Mouse (Mus musculus) forebrain, embryonic 11.5 days (tissue): ENCODE data around the gene Fcho1. TPM values are rescaled to one million over a fixed set of nuclear protein-coding genes. Genes with fewer than 3 reads are reported as not detected.
"Not testable (repeated sequence)": the region's sequence is repeated elsewhere in the genome, so short reads cannot be mapped to it uniquely, and the experiment has no call there.

ENCODE experiments used
- ATAC-seq: fragments of 200-750 bp; cut with Nextera tagmentation; replicated peaks from 2 replicates; pipeline ENCODE4 v1.8.0; 2017; ENCODE audit warnings: moderate TSS enrichment; ENCODE audit not compliant: low FRiP score
- DNase-seq: peaks from one replicate; pipeline ENCODE4 v3.0.0-alpha.2; 2017; ENCODE audit warnings: low spot score
- H3K27ac ChIP-seq: fragments of 300-500 bp; sonication (generic); 2 replicates; pipeline ENCODE4 v1.5.1; 2014; ENCODE audit warnings: low read depth, low read length
- H3K27me3 ChIP-seq: fragments of 300-500 bp; sonication (generic); 2 replicates; pipeline ENCODE4 v1.6.1; 2014; ENCODE audit warnings: mild to moderate bottlenecking, low read length, mixed read lengths; ENCODE audit not compliant: control insufficient read depth, insufficient read depth
- H3K36me3 ChIP-seq: fragments of 300-500 bp; sonication (generic); 2 replicates; pipeline ENCODE4 v1.6.1; 2014; ENCODE audit warnings: mild to moderate bottlenecking, low read length, moderate library complexity, mixed read lengths; ENCODE audit not compliant: control insufficient read depth, insufficient read depth
- H3K4me1 ChIP-seq: fragments of 300-500 bp; sonication (generic); replicated peaks from 2 replicates; pipeline ENCODE4 v1.6.1; 2014; ENCODE audit warnings: low read length, mixed read lengths; ENCODE audit not compliant: control insufficient read depth, insufficient read depth
- H3K4me2 ChIP-seq: fragments of 300-500 bp; sonication (generic); 2 replicates; pipeline ENCODE4 v1.6.1; 2014; ENCODE audit warnings: low read depth, mild to moderate bottlenecking, low read length, moderate library complexity, mixed read lengths; ENCODE audit not compliant: severe bottlenecking
- H3K4me3 ChIP-seq: fragments of 300-500 bp; sonication (generic); 2 replicates; pipeline ENCODE4 v1.5.1; 2014; ENCODE audit warnings: low read depth, low read length
- H3K9ac ChIP-seq: fragments of 300-500 bp; sonication (generic); 2 replicates; pipeline ENCODE4 v1.6.1; 2014; ENCODE audit warnings: low read length
- H3K9me3 ChIP-seq: fragments of 300-500 bp; sonication (generic); 2 replicates; pipeline ENCODE4 v1.6.1; 2016; ENCODE audit warnings: low read length, mixed read lengths; ENCODE audit not compliant: control insufficient read depth
- WGBS: fragments of 180-500 bp; shearing (Covaris S2); extraction: QIAGEN DNeasy Blood & Tissue Kit; methylation state at CpG from one replicate; pipeline ENCODE4 v1.1.7; 2014; 5-methylcytosine and 5-hydroxymethylcytosine counted together
- polyA plus RNA-seq: library from polyadenylated mRNA; unstranded; fragments of >200 nt; fragmentation: Nextera tagmentation; extraction: Ambion mirVana; gene quantifications from 2 replicates; pipeline ENCODE4 v1.2.1, GENCODE M21; 2014

Gene Fcho1
- polyA plus RNA-seq, 1 experiment from 2014 or later = 21.3 TPM

DNA sequence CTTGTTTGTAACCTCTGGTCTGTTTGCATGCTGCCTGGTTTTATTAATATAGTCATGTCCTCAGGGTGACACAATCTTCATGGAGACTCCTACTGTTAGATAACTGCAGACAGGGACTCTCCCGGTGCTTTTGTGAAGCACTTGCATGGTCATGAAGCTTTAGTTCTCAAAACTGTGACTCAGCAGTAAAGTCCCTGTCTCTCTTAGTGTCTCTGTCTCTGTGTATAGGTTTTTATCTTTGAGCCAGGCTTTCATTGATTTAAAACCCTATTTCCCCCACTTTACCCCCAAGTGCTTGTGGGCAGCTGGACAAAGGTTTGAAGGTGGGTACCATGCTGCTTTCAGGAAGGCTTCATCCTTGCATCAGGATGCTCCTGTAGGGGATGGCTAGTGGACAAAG lies 19.8 kb upstream of the Fcho1 start:
- 82% methylated on average over 1 of the region's 1 CpGs for WGBS
- Histone ChIP-seq H3K27ac (no peak overlapping the region), H3K9me3 (no peaks in the 10 kb centered on the region), H3K9ac (no peak overlapping the region), H3K4me2 (no peak overlapping the region), H3K27me3 (no peaks in the 10 kb centered on the region), H3K4me3 (no peak overlapping the region), H3K4me1 (peaks cover 3% of the 10 kb centered on the region; the same call in 1 of the 2 replicates), H3K36me3 (no peaks in the 10 kb centered on the region)
- DNase-seq (peak; percentile 41), ATAC-seq (no peak)

DNA sequence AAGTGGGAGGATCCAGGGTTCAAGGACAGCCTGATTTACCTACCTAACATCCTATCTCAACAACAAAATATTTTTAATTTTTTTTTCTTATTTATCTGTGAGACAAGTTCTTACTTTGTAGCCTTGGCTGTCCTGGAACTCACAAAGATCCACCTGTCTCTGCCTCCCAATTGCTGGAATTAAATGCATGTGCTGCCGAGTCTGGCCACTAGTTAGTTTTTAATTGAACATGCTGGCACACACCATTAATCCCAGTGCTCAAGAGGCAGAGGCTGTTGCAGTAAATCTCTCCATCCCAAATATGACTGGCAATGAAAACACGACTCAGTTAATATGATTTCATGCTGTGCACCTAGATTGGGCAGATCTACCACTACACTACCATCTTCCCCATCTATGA lies 17.3 kb upstream of the Fcho1 start:
- Histone ChIP-seq H3K4me3 (no peak overlapping the region), H3K27me3 (no peaks in the 10 kb centered on the region), H3K9ac (no peak overlapping the region), H3K27ac (no peak overlapping the region), H3K9me3 (no peaks in the 10 kb centered on the region), H3K4me2 (no peak overlapping the region), H3K4me1 (peaks cover 3% of the 10 kb centered on the region; the same call in 1 of the 2 replicates), H3K36me3 (no peaks in the 10 kb centered on the region)
- peak; percentile 39 for DNase-seq
- WGBS = 68% methylated on average over 2 of the region's 2 CpGs
- ATAC-seq = no peak

DNA sequence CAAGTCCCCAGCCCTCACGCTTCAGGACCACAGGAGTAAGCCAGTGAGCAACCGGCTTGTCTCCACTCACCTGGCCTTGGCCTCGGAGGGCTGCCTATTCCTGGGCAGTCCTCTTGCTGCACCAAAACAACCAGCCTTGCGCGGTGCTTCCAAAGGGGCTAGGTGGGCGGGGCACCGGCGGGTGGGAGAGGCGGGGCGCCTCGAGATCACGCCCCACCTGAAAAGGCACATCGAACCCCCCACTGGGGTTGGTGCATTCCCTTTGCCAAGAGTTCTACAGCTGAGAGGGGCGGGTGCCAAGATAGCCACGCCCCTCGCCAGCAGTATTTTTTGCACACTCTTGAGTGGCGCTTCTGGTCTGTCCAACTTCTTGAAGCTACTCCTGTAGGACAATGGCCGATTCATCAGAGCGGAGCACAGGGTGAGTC lies 16.2 kb upstream of the Fcho1 start:
- 4% methylated on average over 19 of the region's 19 CpGs for WGBS
- Histone ChIP-seq H3K4me2 (peak overlapping the region; percentile 38), H3K9me3 (no peaks in the 10 kb centered on the region), H3K36me3 (no peaks in the 10 kb centered on the region), H3K27ac (no peak overlapping the region), H3K9ac (no peak overlapping the region), H3K27me3 (no peaks in the 10 kb centered on the region), H3K4me1 (peaks cover 3% of the 10 kb centered on the region; the same call in 1 of the 2 replicates), H3K4me3 (peak overlapping the region; percentile 14; the same call in 1 of the 2 replicates)
- DNase-seq (peak; percentile 53), ATAC-seq (peak; percentile 71)

DNA sequence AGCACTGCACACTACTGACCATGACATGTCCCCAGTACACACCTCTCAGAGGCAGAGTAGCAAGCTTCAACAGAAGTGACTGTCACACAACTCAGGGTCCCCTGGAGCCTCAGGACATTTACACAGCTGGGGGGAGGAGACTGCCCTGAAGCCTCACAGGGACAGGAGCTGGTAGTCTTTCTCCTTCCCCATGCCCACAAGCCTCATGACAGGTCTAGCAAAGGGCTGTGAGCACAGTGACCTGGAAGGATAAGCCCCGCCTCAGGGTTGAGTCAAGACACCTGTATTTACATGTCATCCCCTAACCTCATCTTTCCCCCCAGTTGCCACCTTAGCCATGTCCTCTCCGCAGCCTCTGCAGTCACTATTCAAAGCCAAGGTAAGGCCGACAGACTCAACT lies 15.7 kb upstream of the Fcho1 start:
- H3K4me2 ChIP-seq = peak overlapping the region; percentile 38
- 31% methylated on average over 3 of the region's 3 CpGs for WGBS
- no peaks in the 10 kb centered on the region for H3K9me3 ChIP-seq
- H3K27me3 ChIP-seq = no peaks in the 10 kb centered on the region
- ATAC-seq = 0 out of 2 replicates have a peak, but pooled peaks have one; percentile 10
- H3K9ac ChIP-seq = no peak overlapping the region
- peaks cover 3% of the 10 kb centered on the region; the same call in 1 of the 2 replicates for H3K4me1 ChIP-seq
- no peak overlapping the region for H3K4me3 ChIP-seq
- DNase-seq = peak; percentile 56
- H3K36me3 ChIP-seq = no peaks in the 10 kb centered on the region
- no peak overlapping the region for H3K27ac ChIP-seq

DNA sequence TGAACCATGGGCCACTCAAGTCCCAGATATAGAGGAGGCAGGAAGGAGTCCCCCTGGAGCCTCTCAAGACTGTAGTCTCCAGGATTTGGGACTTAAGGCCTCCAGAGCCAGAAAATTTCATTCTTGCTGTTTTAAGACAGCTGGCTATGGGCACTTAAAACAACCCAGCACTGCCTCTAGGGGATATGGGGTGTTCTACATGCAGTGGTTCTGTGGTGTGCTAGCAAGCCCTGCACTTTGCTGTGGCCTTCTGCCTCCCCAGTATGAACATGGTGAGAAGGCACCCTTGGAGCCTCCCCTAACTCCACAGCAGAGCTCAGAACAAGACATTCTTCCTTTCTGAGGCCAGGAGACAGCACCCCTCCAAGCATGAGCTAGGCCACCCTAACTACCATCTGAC lies 12.8 kb upstream of the Fcho1 start:
- not testable (repeated sequence) for H3K4me1 ChIP-seq, H3K27me3 ChIP-seq, H3K4me3 ChIP-seq, H3K27ac ChIP-seq, ATAC-seq, H3K9me3 ChIP-seq, H3K4me2 ChIP-seq, H3K9ac ChIP-seq, H3K36me3 ChIP-seq, DNase-seq

DNA sequence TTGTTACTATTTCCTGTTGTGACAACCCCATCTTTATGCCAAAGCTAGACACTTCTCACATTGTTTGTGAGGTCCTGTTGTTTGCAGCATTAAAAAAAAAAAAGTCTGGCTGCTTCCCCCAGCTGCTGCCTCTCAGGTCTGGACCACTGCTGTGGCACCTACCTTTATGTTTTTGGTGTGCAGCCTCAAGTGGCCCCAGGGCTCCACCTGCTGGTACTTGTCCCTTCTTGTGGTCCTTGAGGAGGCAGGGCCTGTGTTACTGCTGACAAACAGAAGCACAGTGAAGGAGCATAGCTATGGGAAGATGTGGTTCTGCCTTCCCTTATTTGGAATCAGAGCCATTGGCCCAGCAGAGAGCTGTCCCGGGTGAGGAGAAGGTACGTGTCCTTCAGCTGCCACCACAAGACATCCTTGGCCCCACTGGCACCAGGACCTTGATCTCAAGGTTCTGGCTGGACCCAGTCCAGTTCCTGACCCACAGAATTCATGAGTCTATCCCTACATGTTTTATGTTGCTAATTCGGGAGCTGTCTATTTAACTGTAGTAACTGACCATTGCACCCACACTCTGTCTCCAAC lies 6.2 kb upstream of the Fcho1 start:
- Histone ChIP-seq H3K9ac (no peak overlapping the region), H3K4me2 (no peak overlapping the region), H3K27me3 (no peaks in the 10 kb centered on the region), H3K27ac (no peak overlapping the region), H3K9me3 (no peaks in the 10 kb centered on the region), H3K4me3 (no peak overlapping the region), H3K4me1 (0 out of 2 replicates have a peak, but pooled peaks cover 2% of the 10 kb centered on the region), H3K36me3 (no peaks in the 10 kb centered on the region)
- WGBS = 54% methylated on average over 3 of the region's 3 CpGs
- no peak for ATAC-seq
- no peak for DNase-seq

DNA sequence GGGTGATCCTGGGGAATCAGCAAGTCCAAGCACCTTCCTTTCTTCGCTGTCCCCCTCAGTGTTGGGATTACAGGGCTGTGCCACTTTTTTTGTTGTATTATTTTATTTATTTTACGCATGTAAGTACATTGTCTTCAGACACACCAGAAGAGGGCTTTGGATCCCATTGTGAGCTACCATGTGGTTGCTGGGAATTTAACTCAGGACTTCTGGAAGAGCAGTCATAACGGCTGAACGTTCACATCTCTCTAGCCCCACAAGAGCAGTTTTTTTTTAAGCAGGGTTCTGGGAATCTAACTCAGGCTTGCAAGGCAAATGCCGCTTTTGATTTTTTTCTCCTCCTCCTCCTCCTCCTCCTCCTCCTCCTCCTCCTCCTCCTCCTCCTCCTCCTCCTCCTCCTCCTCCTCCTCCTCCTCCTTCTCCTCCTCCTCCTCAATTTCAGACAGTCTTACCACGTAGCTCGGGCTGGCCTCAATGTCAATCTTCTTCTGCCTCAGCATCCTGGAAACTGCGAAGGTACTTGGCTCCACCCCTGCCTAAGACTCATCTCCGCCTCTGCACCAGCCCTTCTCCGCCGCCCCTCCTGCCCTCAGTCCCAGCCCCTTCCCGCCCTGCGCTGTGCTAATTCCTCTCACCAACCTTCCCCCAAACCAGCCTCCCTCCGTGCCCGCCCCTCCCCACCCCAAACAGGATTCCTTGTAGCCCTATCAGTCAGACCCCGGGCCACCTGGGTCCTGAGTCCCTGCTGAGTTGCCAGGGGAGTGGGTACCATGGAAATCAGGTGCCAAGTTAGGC lies 3.5 kb upstream of the Fcho1 start:
- Histone ChIP-seq H3K36me3 (no peaks in the 10 kb centered on the region), H3K9ac (peak overlapping the region; percentile 41; the same call in 1 of the 2 replicates), H3K27ac (no peak overlapping the region), H3K9me3 (no peaks in the 10 kb centered on the region), H3K4me3 (peak overlapping the region; percentile 24; the same call in 1 of the 2 replicates), H3K4me1 (0 out of 2 replicates have a peak, but pooled peaks cover 4% of the 10 kb centered on the region), H3K4me2 (peak overlapping the region; percentile 60), H3K27me3 (no peaks in the 10 kb centered on the region; the same call in 1 of the 2 replicates)
- ATAC-seq (peak; percentile 18; the same call in 1 of the 2 replicates), DNase-seq (peak; percentile 70)
- WGBS = 3% methylated on average over 14 of the region's 16 CpGs

DNA sequence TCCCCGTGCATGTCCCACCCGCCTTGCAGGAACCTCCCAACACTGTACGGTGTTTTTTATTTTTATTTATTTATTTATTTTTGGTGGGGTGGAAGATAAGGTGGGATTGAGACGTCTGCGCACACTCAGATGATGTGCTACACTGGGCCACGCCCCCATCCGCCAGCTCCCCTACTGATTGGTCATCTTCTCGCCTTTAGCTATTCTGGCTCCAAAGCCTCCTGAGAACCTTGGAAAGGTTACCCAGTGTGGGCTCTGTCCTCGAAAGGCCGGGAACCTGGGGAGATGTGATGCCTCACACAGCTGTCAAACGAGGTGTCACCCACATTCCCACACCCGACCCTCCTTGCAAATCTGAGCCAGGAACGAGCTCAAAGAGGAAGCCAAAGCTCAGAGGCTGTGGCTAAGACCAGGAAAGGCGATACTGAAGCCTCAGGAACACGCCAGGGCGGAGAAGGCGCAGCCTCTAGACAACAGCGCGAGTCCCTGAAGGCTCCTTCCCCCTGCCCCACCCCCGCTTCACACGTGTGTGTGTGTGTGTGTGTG lies 2.8 kb upstream of the Fcho1 start:
- H3K27ac ChIP-seq = no peak overlapping the region
- H3K27me3 ChIP-seq = no peaks in the 10 kb centered on the region; the same call in 1 of the 2 replicates
- ATAC-seq (peak; percentile 26; the same call in 1 of the 2 replicates), DNase-seq (no peak)
- H3K4me3 ChIP-seq = peak overlapping the region; percentile 24; the same call in 1 of the 2 replicates
- 8% methylated on average over 17 of the region's 21 CpGs for WGBS
- peak overlapping the region; percentile 60 for H3K4me2 ChIP-seq
- H3K9me3 ChIP-seq = no peaks in the 10 kb centered on the region
- H3K4me1 ChIP-seq = 0 out of 2 replicates have a peak, but pooled peaks cover 4% of the 10 kb centered on the region
- H3K36me3 ChIP-seq = no peaks in the 10 kb centered on the region
- H3K9ac ChIP-seq = peak overlapping the region; percentile 41; the same call in 1 of the 2 replicates
